Mouse (Mus musculus) adrenal gland, adult (tissue): ENCODE results near the gene Gypa.
A peak's percentile ranks its signal among the peaks of the same experiment; 100 is the strongest.

ENCODE experiments used
- DNase-seq, 2 experiments: peaks; one replicate each; pipeline ENCODE4 v3.0.0; 2022 to 2023; ENCODE audit warnings: low spot score in 1 of 2; ENCODE audit not compliant: inconsistent age in 2 of 2

The Gypa gene

GRCm38 (mm10) chr8:80493523-80494345, at the start of gene Gypa:
Gypa (plus strand) TSS chr8:80493781.
- no peak for DNase-seq

GRCm38 (mm10) chr8:80444534-80445072, 49.0 kb upstream of the Gypa start:
- peak in 1 of 2 experiments; percentile 48 for DNase-seq

DNA sequence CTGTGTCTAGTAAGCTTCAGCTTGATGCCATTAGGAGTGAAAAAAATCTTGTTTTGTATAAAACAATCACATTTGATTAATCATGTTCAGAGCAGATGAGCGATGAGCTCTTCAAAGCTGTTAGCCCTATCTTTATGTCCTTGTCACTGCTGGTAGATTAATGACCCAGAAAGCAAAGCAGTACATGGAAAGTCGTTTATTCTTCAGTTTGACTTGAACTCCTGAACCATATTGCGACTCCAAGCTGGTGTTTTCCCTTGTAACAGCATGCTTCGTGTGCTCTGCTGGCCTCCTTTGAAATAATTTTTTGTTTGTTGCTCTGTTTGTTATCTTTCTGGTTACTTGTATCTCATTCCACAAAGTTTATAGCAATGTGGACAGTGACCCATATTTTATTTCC, 46.4 kb upstream of the Gypa start:
- DNase-seq = peak in 1 of 2 experiments; percentile 36

DNA sequence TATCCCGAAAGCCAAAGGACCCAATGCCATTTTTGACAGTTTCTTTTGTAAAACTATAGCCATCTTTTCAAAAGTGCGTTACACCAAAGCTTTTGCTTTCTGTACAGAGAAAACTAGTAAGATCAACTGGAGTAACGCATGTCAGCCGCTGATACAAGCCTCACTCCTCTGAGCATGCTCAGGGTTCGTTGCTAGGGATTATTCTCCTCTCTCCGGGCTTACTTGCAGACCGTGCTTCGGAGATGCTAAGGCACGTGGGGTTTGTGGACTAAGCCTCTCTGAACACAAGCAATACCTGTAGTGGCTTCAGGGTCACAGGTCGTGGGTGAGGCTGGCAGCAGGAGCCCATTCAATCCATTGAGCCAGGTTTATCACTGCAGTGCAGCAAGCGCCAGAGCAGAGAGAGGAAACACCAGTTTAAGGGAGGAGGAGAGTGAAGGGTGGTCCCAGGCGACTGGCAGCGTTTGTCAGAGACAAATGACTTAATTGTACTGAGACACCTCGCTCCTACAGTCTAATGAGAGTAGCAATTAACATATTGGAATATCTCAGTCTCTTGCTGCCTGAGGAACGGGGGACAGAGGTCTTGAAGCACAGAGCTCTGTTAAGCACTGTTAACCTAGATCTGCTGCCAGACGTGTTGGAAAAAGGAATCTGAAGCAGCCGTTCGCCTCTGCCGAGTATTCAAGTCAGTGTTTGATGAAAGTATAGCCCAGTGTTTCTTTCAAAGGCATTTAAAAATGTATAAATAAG, 41.5 kb upstream of the Gypa start:
- DNase-seq = no peak

DNA sequence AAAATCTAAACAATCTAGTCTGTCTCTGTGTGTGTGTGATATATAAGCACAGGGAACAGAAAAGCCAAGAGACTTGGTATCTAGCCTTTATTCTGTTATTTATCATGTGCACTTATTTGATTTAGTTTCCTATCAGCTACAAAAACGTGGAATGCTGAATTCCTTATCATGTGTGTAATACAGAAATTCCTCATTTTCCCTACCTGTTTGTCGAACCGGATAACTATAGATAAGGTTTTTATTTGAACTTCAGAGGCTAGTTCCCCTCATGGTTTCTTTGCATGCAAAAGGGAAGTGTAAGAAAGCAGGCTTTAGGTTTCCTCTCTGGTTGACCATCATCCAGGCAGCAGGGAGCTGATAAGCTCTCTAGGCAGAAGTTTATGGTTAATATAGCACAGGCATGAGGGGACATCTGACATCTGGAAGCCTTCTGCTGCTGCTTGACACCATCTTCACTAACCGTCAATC, 30.1 kb upstream of the Gypa start:
- DNase-seq = no peak

GRCm38 (mm10) chr8:80474971-80475370, 18.6 kb upstream of the Gypa start:
- DNase-seq = no peak

- DNase-seq = peak; percentile 27 to 77
These were observed 15.4 kb upstream of the Gypa start for GRCm38 (mm10) chr8:80478156-80478555.

- DNase-seq = peak in 1 of 2 experiments; percentile 22
These were observed 14.5 kb upstream of the Gypa start for GRCm38 (mm10) chr8:80479129-80479528.

GRCm38 (mm10) chr8:80482173-80482572, 11.4 kb upstream of the Gypa start:
- peak in 1 of 2 experiments; percentile 47 for DNase-seq

DNA sequence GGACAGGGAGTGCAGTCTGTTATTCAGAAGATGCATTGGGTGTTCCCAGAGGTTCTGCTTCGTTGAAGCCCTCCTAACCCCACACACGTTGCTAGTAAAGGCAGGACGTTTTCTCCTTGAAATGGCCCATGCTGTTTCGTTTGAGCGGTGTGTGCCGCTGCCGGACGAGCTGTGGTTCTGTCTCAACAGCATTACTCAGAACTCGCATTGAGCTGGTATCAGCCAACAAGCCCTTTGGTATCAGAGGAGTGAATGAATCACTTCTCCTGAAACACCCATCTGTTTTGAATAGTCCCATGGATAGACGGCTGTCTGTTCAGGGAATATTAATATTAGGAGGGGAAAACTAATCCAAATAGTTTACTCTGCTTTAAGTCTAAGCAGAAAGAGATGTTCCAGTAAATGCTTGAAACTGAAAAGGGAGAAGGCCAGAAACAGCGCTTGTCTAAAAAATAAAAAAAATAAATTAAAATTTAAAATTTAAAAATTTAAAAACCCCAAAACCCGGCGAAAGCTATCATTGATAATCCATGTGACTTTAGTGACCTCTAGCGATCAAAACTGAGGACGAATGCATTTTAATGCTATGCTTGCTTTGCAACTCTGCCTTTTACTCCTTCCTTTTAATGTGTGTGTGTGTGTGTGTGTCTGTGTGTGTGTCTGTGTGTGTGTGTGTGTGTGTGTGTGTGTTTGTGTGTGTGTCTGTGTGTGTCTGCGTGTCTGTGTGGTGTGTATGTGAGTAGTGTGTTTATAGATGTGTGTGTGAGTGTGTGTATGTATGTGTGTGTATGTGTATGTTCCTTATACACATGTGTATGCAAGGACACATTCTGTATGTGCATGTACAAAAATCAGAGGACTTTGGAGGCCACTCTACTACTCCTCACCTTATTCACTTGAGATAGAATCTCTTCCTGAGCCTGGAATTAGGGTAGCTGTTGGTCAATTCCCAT, 10.5 kb upstream of the Gypa start:
- DNase-seq = peak; percentile 19 to 75

GRCm38 (mm10) chr8:80491562-80491961, 2.0 kb upstream of the Gypa start:
- DNase-seq = no peak

DNA sequence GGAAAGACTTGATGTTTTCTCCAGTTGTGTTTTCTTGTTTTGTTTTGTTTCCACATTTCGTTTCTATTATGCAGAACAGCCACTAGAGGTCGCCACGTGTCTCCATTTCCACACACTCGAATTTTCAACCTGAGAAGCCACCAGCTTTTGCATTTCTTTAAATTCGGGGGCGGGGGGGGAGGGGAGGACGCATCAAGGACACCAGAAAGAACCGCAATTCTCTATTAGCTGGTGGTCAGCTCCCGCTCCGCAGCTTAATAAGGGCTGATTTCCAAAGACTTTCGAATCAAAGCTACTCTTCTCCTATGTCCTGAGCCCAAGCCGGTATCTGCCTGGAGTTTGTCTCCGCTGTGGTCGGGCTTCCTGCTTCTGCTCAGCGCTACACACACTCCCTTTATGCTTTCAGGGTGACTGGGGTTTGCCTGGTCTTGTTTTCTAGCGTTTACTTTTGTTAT, 567 bp upstream of the Gypa start:
- DNase-seq = peak; percentile 46 to 84

DNA sequence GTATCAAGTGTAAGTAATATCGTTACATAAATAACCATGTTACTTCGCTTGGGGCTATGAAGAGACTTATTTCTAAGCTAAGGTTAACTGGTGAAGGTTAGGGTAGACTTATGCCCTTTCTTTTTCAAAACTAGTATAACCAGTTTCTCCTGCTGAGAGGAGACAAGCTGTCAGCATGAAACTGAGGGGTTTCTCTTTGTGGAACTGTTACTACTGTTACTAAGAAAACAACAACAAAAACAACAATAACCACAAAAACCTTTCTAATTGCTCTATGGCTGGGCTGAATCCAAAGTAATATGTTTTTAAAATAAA, 722 bp downstream of the Gypa start:
- no peak for DNase-seq

- no peak for DNase-seq
These were observed 1.2 kb downstream of the Gypa start for GRCm38 (mm10) chr8:80494819-80495218.

- DNase-seq = no peak
These were observed 1.9 kb downstream of the Gypa start for GRCm38 (mm10) chr8:80495527-80495926.

DNA sequence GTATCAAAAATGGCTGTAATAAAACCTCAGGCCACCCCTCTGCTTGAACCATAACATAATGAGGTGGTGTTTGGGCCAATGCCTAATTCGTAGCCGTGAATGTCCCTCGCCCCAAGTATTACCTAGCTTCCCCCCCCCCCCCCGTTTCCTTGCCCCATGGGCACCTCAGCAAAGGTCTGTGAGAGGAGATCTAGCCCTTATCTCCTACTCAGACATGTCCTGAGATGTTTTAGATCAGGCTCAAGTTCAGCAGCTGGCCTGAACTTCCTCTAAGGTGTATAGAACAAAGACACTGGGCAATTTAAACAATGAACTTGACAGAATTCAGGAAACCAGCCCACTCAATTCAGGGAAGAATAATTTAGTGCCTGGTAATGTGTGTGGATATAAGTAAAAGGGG, 3.7 kb downstream of the Gypa start:
- DNase-seq = no peak

- DNase-seq = no peak
These were observed 6.7 kb downstream of the Gypa start for GRCm38 (mm10) chr8:80500244-80500643.

DNA sequence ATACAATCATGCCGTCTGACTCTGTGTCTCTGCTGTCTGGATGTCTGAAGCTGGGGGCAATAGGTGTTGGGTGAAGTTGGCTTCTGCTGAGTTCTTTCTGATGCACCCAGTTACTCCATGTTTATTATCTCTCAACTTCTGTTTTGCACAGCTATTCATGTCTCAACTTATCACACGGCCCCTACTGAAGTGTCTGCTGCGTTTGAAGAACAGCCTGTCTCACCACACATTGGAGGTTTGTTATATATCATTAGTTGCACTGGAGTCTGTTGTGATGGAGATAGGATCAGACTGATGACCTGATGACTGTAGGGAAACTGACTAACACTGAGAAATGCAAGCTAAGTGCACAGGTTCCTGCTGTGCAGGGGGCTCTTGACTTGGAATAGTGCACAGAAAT, 7.2 kb downstream of the Gypa start:
- DNase-seq = no peak

GRCm38 (mm10) chr8:80501283-80501682, 7.7 kb downstream of the Gypa start:
- DNase-seq = no peak

- DNase-seq = no peak
These were observed 33.1 kb downstream of the Gypa start for GRCm38 (mm10) chr8:80526382-80527355.
